Mouse (Mus musculus): Measurements from ENCODE around the gene Arnt2.

DNA sequence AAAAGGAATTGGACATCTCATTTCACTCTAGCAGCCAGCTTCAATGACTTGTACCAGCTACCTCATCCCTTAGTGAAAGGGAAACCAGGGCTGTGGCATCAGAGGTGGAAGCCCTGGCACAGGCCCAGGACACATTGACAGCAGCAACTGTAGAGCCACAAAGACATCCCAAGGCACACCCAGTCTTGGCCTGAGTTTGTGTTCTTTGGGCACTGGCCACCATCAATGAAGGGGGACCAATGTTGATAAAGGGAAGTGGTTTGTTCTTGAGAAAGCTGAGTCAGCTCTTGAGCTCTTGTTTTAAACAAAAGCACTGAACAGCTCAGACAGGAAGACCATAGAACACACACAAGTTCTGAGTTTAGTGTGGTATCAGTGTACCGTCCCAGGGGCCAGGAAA lies 130.7 kb downstream of the Arnt2 start:
- no peak for TF ChIP-seq EP300 (IDR thresholded peaks at IDR 0.05; ENCODE audit: low read depth)
- no peak for TF ChIP-seq CTCF (IDR thresholded peaks at IDR 0.05; ENCODE audit: low read depth)

Measured in liver, postnatal 0 days (tissue).